Mouse (Mus musculus) forebrain, embryonic 15.5 days (tissue): Measurements from ENCODE around the gene Cdc45. TPM values are rescaled to one million over a fixed set of nuclear protein-coding genes. Genes with fewer than 3 reads are reported as not detected.

ENCODE experiments used
- ATAC-seq: fragments of 200-750 bp; cut with Nextera tagmentation; replicated peaks from 2 replicates; pipeline ENCODE4 v1.8.0; 2017; ENCODE audit warnings: mild to moderate bottlenecking, moderate TSS enrichment, moderate library complexity
- H3K27ac ChIP-seq: fragments of 300-500 bp; sonication (generic); replicated peaks from 2 replicates; pipeline ENCODE4 v1.5.1; 2015; ENCODE audit warnings: mild to moderate bottlenecking, inconsistent platforms
- H3K27me3 ChIP-seq: fragments of 300-500 bp; sonication (generic); 2 replicates; pipeline ENCODE4 v1.6.1; 2015; ENCODE audit warnings: inconsistent platforms
- H3K36me3 ChIP-seq: fragments of 300-500 bp; sonication (generic); 2 replicates; pipeline ENCODE4 v1.6.1; 2015; ENCODE audit warnings: mild to moderate bottlenecking, inconsistent platforms
- H3K4me1 ChIP-seq: fragments of 300-500 bp; sonication (generic); 2 replicates; pipeline ENCODE4 v1.6.1; 2015; ENCODE audit warnings: inconsistent platforms
- H3K4me2 ChIP-seq: fragments of 300-500 bp; sonication (generic); replicated peaks from 2 replicates; pipeline ENCODE4 v1.6.1; 2015; ENCODE audit warnings: mild to moderate bottlenecking, inconsistent platforms
- H3K4me3 ChIP-seq: fragments of 300-500 bp; sonication (generic); 2 replicates; pipeline ENCODE4 v1.5.1; 2015; ENCODE audit warnings: mild to moderate bottlenecking, inconsistent platforms
- H3K9ac ChIP-seq: fragments of 300-500 bp; sonication (generic); replicated peaks from 2 replicates; pipeline ENCODE4 v1.6.1; 2015; ENCODE audit warnings: mild to moderate bottlenecking, inconsistent platforms
- H3K9me3 ChIP-seq: fragments of 300-500 bp; sonication (generic); 2 replicates; pipeline ENCODE4 v1.6.1; 2016; ENCODE audit warnings: inconsistent platforms
- WGBS: fragments of 180-500 bp; shearing (Covaris S2); methylation state at CpG from one replicate; pipeline ENCODE4 v1.1.7; 2015; ENCODE audit warnings: mixed read lengths; 5-methylcytosine and 5-hydroxymethylcytosine counted together
- polyA plus RNA-seq: library from polyadenylated mRNA; unstranded; fragments of >200 nt; fragmentation: Nextera tagmentation; extraction: Ambion mirVana; gene quantifications from 2 replicates; pipeline ENCODE4 v1.2.1, GENCODE M21; 2015

Cdc45 gene
- polyA plus RNA-seq, 1 experiment from 2014 or later = 24.8 TPM

GRCm38 (mm10) chr16:18761734-18762133, 50.1 kb downstream of the Cdc45 start:
- H3K9ac ChIP-seq = no peak overlapping the region
- H3K36me3 ChIP-seq = no peaks in the 10 kb centered on the region
- no peaks in the 10 kb centered on the region for H3K27me3 ChIP-seq
- H3K9me3 ChIP-seq = no peaks in the 10 kb centered on the region
- no peak for ATAC-seq
- no peak overlapping the region for H3K4me3 ChIP-seq
- 90% methylated on average over 4 of the region's 4 CpGs for WGBS
- H3K4me2 ChIP-seq = no peak overlapping the region
- no peaks in the 10 kb centered on the region for H3K4me1 ChIP-seq
- H3K27ac ChIP-seq = no peak overlapping the region

- Histone ChIP-seq H3K36me3 (no peaks in the 10 kb centered on the region), H3K9me3 (no peaks in the 10 kb centered on the region), H3K4me2 (no peak overlapping the region), H3K27ac (no peak overlapping the region), H3K4me3 (no peak overlapping the region), H3K27me3 (no peaks in the 10 kb centered on the region), H3K9ac (no peak overlapping the region), H3K4me1 (no peaks in the 10 kb centered on the region)
- no peak for ATAC-seq
- WGBS = 74% methylated on average over 10 of the region's 10 CpGs
Observed at GRCm38 (mm10) chr16:18751885-18752499, 59.8 kb downstream of the Cdc45 start.

DNA sequence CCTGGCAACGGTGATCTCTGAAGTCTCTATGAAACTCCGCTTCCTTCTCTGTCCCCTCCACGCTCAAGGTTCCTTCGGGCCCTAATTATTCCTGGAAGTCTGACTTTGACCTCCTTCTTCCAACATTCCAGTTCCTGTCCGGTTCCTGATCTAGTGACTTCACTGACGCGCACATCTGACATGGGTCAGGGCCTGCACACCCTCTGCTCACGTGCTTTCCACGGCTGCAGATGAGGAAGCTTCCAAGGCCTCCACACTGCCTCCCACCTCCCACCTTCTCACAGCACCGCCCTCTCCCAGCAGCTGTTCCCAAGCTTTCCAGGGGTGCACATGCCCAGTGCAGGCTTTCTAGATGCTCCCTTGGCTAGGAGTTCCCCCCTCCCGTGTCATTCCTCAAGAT, 60.7 kb downstream of the Cdc45 start:
- Histone ChIP-seq H3K36me3 (no peaks in the 10 kb centered on the region), H3K4me3 (no peak overlapping the region), H3K27ac (no peak overlapping the region), H3K9me3 (no peaks in the 10 kb centered on the region), H3K27me3 (no peaks in the 10 kb centered on the region), H3K4me1 (no peaks in the 10 kb centered on the region), H3K4me2 (no peak overlapping the region), H3K9ac (no peak overlapping the region)
- no peak for ATAC-seq
- 91% methylated on average over 11 of the region's 11 CpGs for WGBS

DNA sequence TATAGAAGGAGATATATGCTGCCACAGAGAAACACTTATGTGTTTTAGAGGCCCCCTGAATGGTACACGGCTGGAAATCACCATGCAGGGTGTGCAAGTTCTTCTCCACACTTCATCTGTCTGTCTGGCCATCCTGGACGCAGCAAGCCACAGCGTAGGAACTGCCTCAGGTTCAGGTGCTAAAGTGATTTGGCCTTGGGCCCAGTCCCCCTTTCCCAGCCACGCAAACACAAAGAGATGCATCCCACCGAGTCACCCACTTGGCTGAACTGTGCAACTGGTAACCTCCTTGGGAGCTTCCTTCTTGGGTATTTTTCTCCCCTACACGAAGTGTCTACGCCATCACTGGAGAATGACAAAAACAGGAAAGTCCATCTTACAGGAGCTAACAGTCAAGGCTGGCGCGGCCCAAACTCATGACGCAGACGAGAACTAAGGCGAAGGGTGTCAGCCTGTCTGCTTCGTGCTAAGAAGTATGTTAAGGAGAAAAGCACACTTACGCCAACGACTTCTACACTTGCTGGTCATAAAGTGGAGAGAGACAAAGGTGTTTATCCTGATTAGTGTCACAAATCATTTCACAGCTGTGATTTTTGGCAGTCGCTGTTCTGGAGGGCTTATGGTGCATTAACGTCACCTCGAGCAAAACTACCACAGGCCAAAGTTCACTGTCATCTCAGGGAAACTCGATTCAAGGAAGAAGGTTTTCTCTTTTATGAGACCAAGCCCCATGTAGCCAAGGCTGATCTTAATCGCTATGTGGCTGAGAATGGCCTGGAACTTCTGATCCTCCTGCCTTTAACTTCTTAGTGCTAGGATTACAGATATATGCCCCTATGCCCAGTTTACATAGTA, 65.3 kb downstream of the Cdc45 start:
- Histone ChIP-seq H3K9ac (no peak overlapping the region), H3K27ac (no peak overlapping the region), H3K36me3 (no peaks in the 10 kb centered on the region), H3K4me1 (no peaks in the 10 kb centered on the region), H3K27me3 (no peaks in the 10 kb centered on the region), H3K9me3 (no peaks in the 10 kb centered on the region), H3K4me2 (no peak overlapping the region), H3K4me3 (no peak overlapping the region)
- ATAC-seq = no peak
- 86% methylated on average over 20 of the region's 20 CpGs for WGBS

GRCm38 (mm10) chr16:18738303-18738702, 73.5 kb downstream of the Cdc45 start:
- no peaks in the 10 kb centered on the region for H3K27me3 ChIP-seq
- H3K4me3 ChIP-seq = no peak overlapping the region
- ATAC-seq = no peak
- no peak overlapping the region for H3K27ac ChIP-seq
- no peak overlapping the region for H3K9ac ChIP-seq
- H3K36me3 ChIP-seq = no peaks in the 10 kb centered on the region
- H3K4me2 ChIP-seq = no peak overlapping the region
- H3K4me1 ChIP-seq = no peaks in the 10 kb centered on the region
- no peaks in the 10 kb centered on the region for H3K9me3 ChIP-seq

DNA sequence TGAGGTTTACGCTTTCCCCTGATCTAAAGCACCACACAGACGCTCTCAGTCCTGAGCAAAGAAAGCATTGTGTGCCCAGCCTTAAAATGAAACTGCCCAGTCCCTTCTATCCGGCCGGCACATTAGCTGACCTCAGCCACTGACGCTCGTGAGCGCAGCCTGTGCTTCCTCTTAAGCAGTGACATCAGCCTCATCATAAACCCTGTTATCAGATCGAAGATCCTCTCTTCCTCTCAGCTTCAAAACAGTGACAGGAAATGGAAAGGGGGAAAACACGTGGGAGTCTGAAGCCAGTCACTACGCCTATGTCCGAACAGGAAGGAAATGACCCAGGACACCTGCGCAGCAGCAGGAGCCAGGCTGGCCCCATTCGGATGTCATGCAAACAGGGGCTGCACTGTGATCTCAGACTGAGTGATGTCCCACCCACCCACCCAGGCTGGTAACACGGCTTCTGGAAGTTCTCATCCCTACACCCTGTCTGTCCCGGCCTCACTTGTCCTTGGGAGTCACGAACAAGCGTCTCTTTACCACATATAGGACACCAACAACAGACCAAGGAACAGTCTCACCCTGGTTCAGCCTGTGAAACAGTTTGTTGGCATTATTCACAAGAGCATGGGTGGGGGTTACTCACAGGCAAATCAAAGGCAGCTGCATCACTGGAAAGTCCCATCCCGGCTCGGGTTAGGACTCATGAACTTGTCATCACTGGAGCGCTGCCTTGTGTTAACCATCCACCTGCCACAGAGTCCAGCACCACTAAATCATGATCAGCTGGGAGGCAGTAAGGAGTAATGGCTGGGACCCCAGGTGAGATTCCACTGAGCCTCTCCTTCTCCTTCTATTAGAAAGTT, 78.5 kb downstream of the Cdc45 start:
- Histone ChIP-seq H3K9ac (no peak overlapping the region), H3K4me1 (no peaks in the 10 kb centered on the region), H3K4me2 (no peak overlapping the region), H3K27ac (no peak overlapping the region), H3K36me3 (no peaks in the 10 kb centered on the region), H3K9me3 (no peaks in the 10 kb centered on the region), H3K4me3 (no peak overlapping the region), H3K27me3 (no peaks in the 10 kb centered on the region)
- 67% methylated on average over 20 of the region's 20 CpGs for WGBS
- ATAC-seq = no peak

GRCm38 (mm10) chr16:18730640-18731039, 81.1 kb downstream of the Cdc45 start:
- 63% methylated on average over 3 of the region's 3 CpGs for WGBS
- Histone ChIP-seq H3K4me1 (no peaks in the 10 kb centered on the region), H3K27ac (no peak overlapping the region), H3K4me2 (no peak overlapping the region), H3K4me3 (no peak overlapping the region), H3K9ac (no peak overlapping the region), H3K36me3 (no peaks in the 10 kb centered on the region), H3K9me3 (no peaks in the 10 kb centered on the region), H3K27me3 (no peaks in the 10 kb centered on the region)
- ATAC-seq = no peak

Other genes starting within 250 kb of the Cdc45 start
- gene Tbx1, start 221.3 kb downstream of the Cdc45 start, polyA plus RNA-seq = 0.70 and 0.93 TPM in 2 replicates
- 9.7 and 10.1 TPM in 2 replicates for gene Gp1bb, start 189.6 kb downstream of the Cdc45 start, polyA plus RNA-seq
- gene Gm49601, start 185.6 kb downstream of the Cdc45 start, polyA plus RNA-seq = 20.5 and 22.0 TPM in 2 replicates
- gene Sept5, start 182.0 kb downstream of the Cdc45 start, polyA plus RNA-seq = 194 and 203 TPM in 2 replicates
- gene Cldn5, start 35.1 kb downstream of the Cdc45 start, polyA plus RNA-seq = 86.7 and 94.4 TPM in 2 replicates
- gene Ufd1, start 208 bp downstream of the Cdc45 start, polyA plus RNA-seq = 121 and 127 TPM in 2 replicates
- 30.7 and 31.2 TPM in 2 replicates for gene 2510002D24Rik, start 24.6 kb upstream of the Cdc45 start, polyA plus RNA-seq
- not detected in 2 replicates for gene Gm28539, start 24.6 kb upstream of the Cdc45 start, polyA plus RNA-seq
- 62.9 and 67.0 TPM in 2 replicates for gene Mrpl40, start 64.9 kb upstream of the Cdc45 start, polyA plus RNA-seq
- gene Hira, start 65.0 kb upstream of the Cdc45 start, polyA plus RNA-seq = 25.1 and 27.8 TPM in 2 replicates